In the genomic region with DNA sequence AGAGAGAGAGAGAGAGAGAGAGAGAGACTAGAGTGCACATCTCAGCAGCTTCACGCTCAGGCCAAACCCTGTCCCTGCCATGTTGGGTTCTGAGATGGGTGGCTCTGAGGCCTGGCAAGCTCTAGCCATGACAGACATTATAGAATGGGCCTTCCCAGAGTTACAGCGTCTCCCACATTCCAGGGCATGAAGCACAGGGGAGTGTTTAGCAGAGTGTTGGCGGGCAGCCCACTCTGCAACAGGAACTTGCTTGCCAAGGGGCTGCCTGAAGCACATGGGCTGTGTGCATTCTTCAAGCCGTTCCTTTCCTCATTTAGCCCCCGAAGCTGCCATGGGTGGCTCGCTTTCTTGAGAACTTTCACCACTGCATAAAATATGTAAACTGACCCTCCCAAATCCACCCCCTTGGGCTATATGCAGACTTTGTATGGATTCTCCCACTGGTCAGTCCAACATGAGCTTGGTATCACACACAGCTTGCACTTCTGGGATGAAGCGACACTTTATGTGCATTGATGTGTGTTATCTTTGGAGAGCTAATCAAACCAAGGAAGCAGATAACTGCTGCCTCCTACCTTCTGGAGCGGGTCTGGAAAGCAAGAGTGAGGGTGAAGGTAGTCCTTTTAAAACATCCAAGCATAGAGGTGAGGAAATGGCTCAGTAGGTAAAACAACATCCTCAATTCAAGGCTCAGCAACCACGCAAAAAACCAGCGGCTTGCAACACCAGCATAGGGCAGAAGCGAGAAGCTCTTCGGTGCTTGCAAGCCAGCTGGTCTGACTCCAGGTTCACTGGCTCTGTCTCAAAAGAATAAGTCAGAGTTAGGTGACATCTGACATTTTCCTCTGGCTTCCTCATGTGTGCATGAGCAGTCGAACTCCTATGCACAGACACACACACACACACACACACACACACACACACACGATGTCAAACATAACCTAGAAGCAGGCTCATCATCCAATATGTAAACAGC, we compare ENCODE assay signal across 8 mouse cellular contexts.
DNase-seq lines count a peak whose midpoint lies in the region; ATAC-seq lines count a peak whose summit lies in the region.

No protein-coding gene starts in this region.

- H3K27me3 ChIP-seq in hindbrain, embryonic 16.5 days (replicated peaks; ENCODE audit: control insufficient read depth, insufficient read depth, low read length): no peaks in the 10 kb centered on the region

- H3K9me3 ChIP-seq in hindbrain, embryonic 16.5 days (ENCODE audit: control insufficient read depth, low read length): no peaks in the 10 kb centered on the region

- ATAC-seq in hindbrain, embryonic 16.5 days: peak; percentile 70
- ATAC-seq in megakaryocyte progenitor cell, adult 5-6 weeks (replicated peaks; ENCODE audit: poor library complexity): no peak

- WGBS in hindbrain, embryonic 16.5 days: 56% methylated on average over 14 of the region's 14 CpGs

- no peak overlapping the region for H3K9ac ChIP-seq in hindbrain, embryonic 16.5 days (ENCODE audit: low read depth, low read length)

- DNase-seq in 3T3-L1 (ENCODE audit: low read depth, low spot score): peak; percentile 86
- peak; percentile 46 to 66 for DNase-seq in adrenal gland, postnatal 36 days
- peak; percentile 66 for DNase-seq in gastrocnemius, postnatal 25 days
- peak; percentile 58 for DNase-seq in left cerebral cortex, postnatal 4 days
- peak; percentile 36 for DNase-seq in right cerebral cortex, postnatal 14 days
- DNase-seq in cerebellum, adult 11-12 months: no peak

- no peaks in the 10 kb centered on the region for H3K36me3 ChIP-seq in hindbrain, embryonic 16.5 days (ENCODE audit: control insufficient read depth, insufficient read depth, low read length)

- intact Hi-C loops in left cerebral cortex, postnatal 4 days (cut with DNase I): no loop called here

- peaks cover 7% of the 10 kb centered on the region for H3K4me1 ChIP-seq in hindbrain, embryonic 16.5 days (ENCODE audit: control insufficient read depth, insufficient read depth, low read depth, low read length)

- H3K4me2 ChIP-seq in hindbrain, embryonic 16.5 days (ENCODE audit: low read length): no peak overlapping the region; the same call in 1 of the 2 replicates

- peak overlapping the region; percentile 40 for H3K27ac ChIP-seq in hindbrain, embryonic 16.5 days (ENCODE audit: low read depth, low read length)

- no peak overlapping the region for H3K4me3 ChIP-seq in hindbrain, embryonic 16.5 days (ENCODE audit: low read length)
